Mouse (Mus musculus): ENCODE measurements around the gene Gcc2.

GRCm38 (mm10) chr10:58306897-58307296, 51.6 kb downstream of the Gcc2 start:
- no peak for TF ChIP-seq MAFK (IDR thresholded peaks at IDR 0.05; ENCODE audit: insufficient replicate concordance, low read length)
- no peak for TF ChIP-seq EP300 (IDR thresholded peaks at IDR 0.05; ENCODE audit: low read length)
- TF ChIP-seq POLR2A (IDR thresholded peaks at IDR 0.05; ENCODE audit: low read depth, low read length) = no peak
- no peak for TF ChIP-seq CTCF (conservative IDR thresholded peaks at IDR 0.05 in 1 of 2, IDR thresholded peaks at IDR 0.05 in 1 of 2; ENCODE audit: low read depth in 2 of 2, low read length in 2 of 2)
- no peak for TF ChIP-seq CHD2 (IDR thresholded peaks at IDR 0.05; ENCODE audit: low read length)
- no peak for TF ChIP-seq ZC3H11A (IDR thresholded peaks at IDR 0.05; ENCODE audit: low read depth, low read length)
- no peak for TF ChIP-seq ZMIZ1 (IDR thresholded peaks at IDR 0.05; ENCODE audit: low read depth, low read length)
- no peak for TF ChIP-seq POLR2AphosphoS2 (IDR thresholded peaks at IDR 0.05; ENCODE audit: low read depth, low read length)
- TF ChIP-seq E2F4 (IDR thresholded peaks at IDR 0.05; ENCODE audit: insufficient replicate concordance, low read depth, low read length) = no peak
- no peak for TF ChIP-seq MXI1 (IDR thresholded peaks at IDR 0.05; ENCODE audit: low read depth, low read length)
- TF ChIP-seq MYC (IDR thresholded peaks at IDR 0.05; ENCODE audit: low read depth, low read length) = no peak
- TF ChIP-seq GABPA (IDR thresholded peaks at IDR 0.05; ENCODE audit: insufficient replicate concordance, low read depth, low read length) = no peak
- TF ChIP-seq MAX (IDR thresholded peaks at IDR 0.05; ENCODE audit: low read length) = no peak
